Mouse (Mus musculus) neural tube, embryonic 12.5 days (tissue): Measurements from ENCODE around the gene Mkrn3. TPM values are rescaled to one million over a fixed set of nuclear protein-coding genes. Genes with fewer than 3 reads are reported as not detected.
A peak's percentile ranks its signal among the peaks of the same experiment; 100 is the strongest.

Experiments used
- ATAC-seq: fragments of 200-750 bp; cut with Nextera tagmentation; 2 replicates; pipeline ENCODE4 v1.8.0; 2017; ENCODE audit warnings: low read depth, mild to moderate bottlenecking, moderate TSS enrichment, moderate library complexity; ENCODE audit not compliant: low FRiP score
- H3K27ac ChIP-seq: fragments of 300-500 bp; sonication (generic); 2 replicates; pipeline ENCODE4 v1.5.1; 2016
- H3K27me3 ChIP-seq: fragments of 300-500 bp; sonication (generic); replicated peaks from 2 replicates; pipeline ENCODE4 v1.6.1; 2016; ENCODE audit warnings: mild to moderate bottlenecking
- H3K36me3 ChIP-seq: fragments of 300-500 bp; sonication (generic); 2 replicates; pipeline ENCODE4 v1.6.1; 2016; ENCODE audit warnings: mild to moderate bottlenecking
- H3K4me1 ChIP-seq: fragments of 300-500 bp; sonication (generic); 2 replicates; pipeline ENCODE4 v1.6.1; 2016
- H3K4me2 ChIP-seq: fragments of 300-500 bp; sonication (generic); replicated peaks from 2 replicates; pipeline ENCODE4 v1.6.1; 2016; ENCODE audit warnings: mild to moderate bottlenecking
- H3K4me3 ChIP-seq: fragments of 300-500 bp; sonication (generic); 2 replicates; pipeline ENCODE4 v1.5.1; 2016
- H3K9ac ChIP-seq: fragments of 300-500 bp; sonication (generic); 2 replicates; pipeline ENCODE4 v1.6.1; 2016; ENCODE audit warnings: mild to moderate bottlenecking
- H3K9me3 ChIP-seq: fragments of 300-500 bp; sonication (generic); 2 replicates; pipeline ENCODE4 v1.6.1; 2016; ENCODE audit warnings: mild to moderate bottlenecking
- WGBS: fragments of 180-500 bp; shearing (Covaris S2); methylation state at CpG from one replicate; pipeline ENCODE4 v1.1.7; 2016; 5-methylcytosine and 5-hydroxymethylcytosine counted together
- polyA plus RNA-seq: library from polyadenylated mRNA; unstranded; fragments of >200 nt; fragmentation: Nextera tagmentation; extraction: Ambion mirVana; gene quantifications from 2 replicates; pipeline ENCODE4 v1.2.1, GENCODE M21; 2016

Gene Mkrn3
- polyA plus RNA-seq, 1 experiment from 2014 or later, result 17.2 TPM

- Histone ChIP-seq H3K4me1 (peaks cover 13% of the 10 kb centered on the region; the same call in 1 of the 2 replicates), H3K9me3 (peaks cover 33% of the 10 kb centered on the region), H3K9ac (peak within 1 kb of the TSS; percentile 71), H3K36me3 (no peaks in the 10 kb centered on the region), H3K27me3 (no peaks in the 10 kb centered on the region), H3K27ac (no peak within 1 kb of the TSS), H3K4me3 (peak within 1 kb of the TSS; percentile 49), H3K4me2 (peak within 1 kb of the TSS; percentile 67)
- WGBS, result 23% methylated on average over 31 of the region's 31 CpGs
- peak; percentile 94 for ATAC-seq
These were observed 43.2 kb downstream of the Mkrn3 start, which contains the start of gene Magel2 for GRCm38 (mm10) chr7:62376510-62377304. Gene Magel2, plus strand, starts transcription at chr7:62377010.

DNA sequence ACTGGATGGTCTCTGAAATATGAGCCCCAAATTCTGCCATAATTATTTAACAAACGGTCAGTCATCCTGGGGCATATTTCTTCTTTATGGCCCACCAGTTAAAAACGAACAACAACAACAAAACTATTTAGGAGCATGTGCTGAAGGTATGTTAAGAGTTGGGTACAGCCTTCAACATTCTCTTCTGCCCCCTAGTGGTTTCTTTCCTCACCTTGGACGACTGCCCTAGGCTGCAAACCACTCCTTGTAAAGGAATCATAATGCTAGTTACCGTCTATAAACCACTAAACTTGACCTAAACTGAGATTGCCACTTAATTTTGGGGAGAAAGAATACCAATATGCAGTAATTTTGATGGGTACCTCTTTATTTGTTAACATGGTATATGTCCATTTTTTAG, 44.3 kb downstream of the Mkrn3 start:
- no peak for ATAC-seq
- H3K9ac ChIP-seq, result no peak overlapping the region
- H3K27ac ChIP-seq, result no peak overlapping the region
- H3K4me1 ChIP-seq, result peaks cover 13% of the 10 kb centered on the region; the same call in 1 of the 2 replicates
- no peaks in the 10 kb centered on the region for H3K36me3 ChIP-seq
- H3K4me3 ChIP-seq, result no peak overlapping the region
- WGBS, result 30% methylated on average over 4 of the region's 4 CpGs
- H3K4me2 ChIP-seq, result peak overlapping the region; percentile 67; the same call in 1 of the 2 replicates
- H3K27me3 ChIP-seq, result no peaks in the 10 kb centered on the region
- H3K9me3 ChIP-seq, result peaks cover 33% of the 10 kb centered on the region

Other genes starting within 250 kb of the Mkrn3 start
- 225 and 251 TPM in 2 replicates for gene Ndn, start 73.6 kb downstream of the Mkrn3 start, polyA plus RNA-seq
- gene Magel2, start 43.1 kb downstream of the Mkrn3 start, polyA plus RNA-seq, result 7.2 and 8.2 TPM in 2 replicates
- gene Peg12, start 44.4 kb upstream of the Mkrn3 start, polyA plus RNA-seq, result 47.2 and 52.7 TPM in 2 replicates